Mouse (Mus musculus) forebrain, embryonic 16.5 days (tissue): Measurements from ENCODE around the gene Dpep1. TPM values are rescaled to one million over a fixed set of nuclear protein-coding genes. Genes with fewer than 3 reads are reported as not detected.
A peak's percentile ranks its signal among the peaks of the same experiment; 100 is the strongest.

ENCODE experiments used
- ATAC-seq: fragments of 200-750 bp; cut with Nextera tagmentation; 2 replicates; pipeline ENCODE4 v1.8.0; 2017; ENCODE audit warnings: mild to moderate bottlenecking, moderate library complexity
- H3K27ac ChIP-seq: fragments of 300-500 bp; sonication (generic); 2 replicates; pipeline ENCODE4 v1.5.1; 2014; ENCODE audit warnings: low read length, control low read depth
- H3K27me3 ChIP-seq: fragments of 300-500 bp; sonication (generic); replicated peaks from 2 replicates; pipeline ENCODE4 v1.6.1; 2014; ENCODE audit warnings: low read length; ENCODE audit not compliant: control insufficient read depth, insufficient read depth
- H3K36me3 ChIP-seq: fragments of 300-500 bp; sonication (generic); 2 replicates; pipeline ENCODE4 v1.6.1; 2014; ENCODE audit not compliant: control insufficient read depth, insufficient read depth
- H3K4me1 ChIP-seq: fragments of 300-500 bp; sonication (generic); replicated peaks from 2 replicates; pipeline ENCODE4 v1.6.1; 2014; ENCODE audit warnings: low read length; ENCODE audit not compliant: control insufficient read depth, insufficient read depth
- H3K4me2 ChIP-seq: fragments of 300-500 bp; sonication (generic); 2 replicates; pipeline ENCODE4 v1.6.1; 2014; ENCODE audit warnings: mild to moderate bottlenecking, low read length, control low read depth
- H3K4me3 ChIP-seq: fragments of 300-500 bp; sonication (generic); replicated peaks from 2 replicates; pipeline ENCODE4 v1.5.1; 2014; ENCODE audit warnings: mild to moderate bottlenecking, low read length, control low read depth
- H3K9ac ChIP-seq: fragments of 300-500 bp; sonication (generic); replicated peaks from 2 replicates; pipeline ENCODE4 v1.6.1; 2014; ENCODE audit warnings: low read depth, low read length, control low read depth
- H3K9me3 ChIP-seq: fragments of 300-500 bp; sonication (generic); 2 replicates; pipeline ENCODE4 v1.6.1; 2016; ENCODE audit warnings: low read length; ENCODE audit not compliant: control insufficient read depth
- WGBS: fragments of 180-500 bp; shearing (Covaris S2); extraction: QIAGEN DNeasy Blood & Tissue Kit; methylation state at CpG from one replicate; pipeline ENCODE4 v1.1.7; 2014; 5-methylcytosine and 5-hydroxymethylcytosine counted together
- polyA plus RNA-seq: library from polyadenylated mRNA; unstranded; fragments of >200 nt; fragmentation: Nextera tagmentation; extraction: Ambion mirVana; gene quantifications from 2 replicates; pipeline ENCODE4 v1.2.1, GENCODE M21; 2015

The Dpep1 gene
- polyA plus RNA-seq: 0.14 and 0.18 TPM in 2 replicates

DNA sequence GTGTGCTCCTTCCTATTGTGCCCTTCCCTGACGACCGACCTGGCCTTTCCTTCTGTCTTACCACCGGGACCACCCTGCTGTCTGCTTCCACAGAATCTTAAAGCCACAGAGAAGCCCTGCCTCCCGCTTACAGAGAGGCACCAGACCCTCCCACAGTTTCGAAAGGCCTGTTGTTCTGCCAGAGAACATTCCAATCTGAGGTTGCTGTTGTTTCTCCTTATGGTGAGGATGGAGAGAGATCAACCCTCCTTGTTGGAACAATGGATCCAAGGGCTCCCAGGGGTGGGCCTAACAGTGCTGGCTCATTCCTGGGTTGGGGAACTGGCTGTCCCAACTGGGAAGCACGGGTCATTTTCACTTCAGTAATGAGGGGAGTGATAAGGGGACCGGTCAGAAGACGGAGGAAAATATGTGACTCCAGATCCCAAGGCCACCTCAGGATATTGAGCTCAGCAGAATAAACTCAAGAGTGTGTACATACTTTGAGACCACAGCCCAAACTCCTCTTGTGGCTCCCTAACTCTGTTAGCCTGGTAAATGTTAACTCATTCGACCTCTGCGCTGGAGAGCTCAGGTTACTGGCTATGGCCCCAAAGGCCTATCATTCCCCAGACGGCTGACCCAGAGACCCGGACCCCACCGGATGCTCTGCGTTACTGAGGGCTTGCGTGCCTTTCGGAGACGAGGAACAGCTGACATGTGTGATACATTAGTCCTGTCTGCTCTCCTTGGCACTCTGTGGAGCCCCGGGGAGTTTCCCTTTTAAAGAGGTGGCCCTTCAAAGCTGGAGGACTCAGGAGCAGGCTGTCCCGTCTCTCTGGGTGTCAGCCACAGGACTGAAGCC, at the start of gene Dpep1:
TSS of gene Dpep1 (plus strand) at position 677 of the 844 bp plus-strand sequence.
- Histone ChIP-seq H3K27ac (no peak within 1 kb of the TSS), H3K4me1 (no peaks in the 10 kb centered on the region), H3K9me3 (no peaks in the 10 kb centered on the region), H3K36me3 (no peaks in the 10 kb centered on the region), H3K27me3 (no peaks in the 10 kb centered on the region), H3K4me2 (no peak within 1 kb of the TSS), H3K4me3 (no peak within 1 kb of the TSS), H3K9ac (no peak within 1 kb of the TSS)
- ATAC-seq: no peak
- 60% methylated on average over 19 of the region's 19 CpGs for WGBS

DNA sequence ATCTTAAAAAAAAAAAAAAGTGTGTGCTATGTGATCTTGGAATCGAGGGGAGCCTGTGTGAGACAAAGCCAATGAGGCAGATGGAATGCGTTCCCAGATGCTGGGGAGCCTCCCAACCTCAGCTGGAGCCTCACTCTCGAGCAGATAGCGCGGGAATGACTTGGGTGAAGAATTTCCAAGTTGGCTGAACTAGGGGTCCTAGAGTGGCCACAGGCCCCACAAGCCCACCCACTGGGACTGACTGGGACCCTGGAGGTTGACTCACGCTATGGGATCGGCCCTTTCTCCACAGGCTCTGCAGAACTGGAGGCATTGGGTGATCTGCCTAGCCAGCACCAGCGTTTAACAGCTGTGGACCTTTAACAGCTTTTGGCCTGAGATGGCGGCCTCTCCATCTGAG, 49.8 kb upstream of the Dpep1 start:
- no peak for ATAC-seq
- WGBS: 82% methylated on average over 9 of the region's 9 CpGs
- H3K27ac ChIP-seq: no peak overlapping the region

DNA sequence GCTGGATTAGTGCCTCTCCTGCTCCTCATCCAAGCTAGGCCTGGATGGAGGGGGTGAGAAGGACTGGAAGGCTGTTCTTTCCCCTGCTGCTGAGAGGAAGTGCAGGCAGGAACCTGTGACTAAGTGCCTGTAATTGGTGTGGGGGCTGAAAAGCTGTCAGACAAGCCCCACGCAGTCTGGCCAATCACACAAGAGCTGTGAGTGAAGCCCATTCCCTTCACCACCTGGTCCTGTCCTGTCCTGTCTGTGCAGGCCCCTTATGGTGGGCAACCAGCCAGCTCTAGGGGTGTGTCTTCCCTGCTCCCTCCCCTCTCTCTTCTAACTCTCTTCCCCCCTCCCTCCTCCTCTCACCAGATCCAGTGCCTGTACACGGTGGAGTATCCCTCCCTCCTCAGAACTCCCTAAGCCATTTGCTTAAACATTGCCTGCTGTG, 48.4 kb upstream of the Dpep1 start:
- WGBS: 4% methylated on average over 2 of the region's 2 CpGs
- H3K27me3 ChIP-seq: no peaks in the 10 kb centered on the region
- peak; percentile 83 for ATAC-seq
- no peak overlapping the region for H3K4me3 ChIP-seq
- H3K9me3 ChIP-seq: no peaks in the 10 kb centered on the region; the same call in 1 of the 2 replicates
- H3K27ac ChIP-seq: peak overlapping the region; percentile 68
- peak overlapping the region; percentile 35 for H3K9ac ChIP-seq
- peaks cover 33% of the 10 kb centered on the region for H3K4me1 ChIP-seq
- H3K36me3 ChIP-seq: no peaks in the 10 kb centered on the region
- no peak overlapping the region for H3K4me2 ChIP-seq

More for the DNA sequence above, 49.8 kb upstream of the Dpep1 start:
- H3K4me2 ChIP-seq: no peak overlapping the region
- no peaks in the 10 kb centered on the region for H3K36me3 ChIP-seq
- no peak overlapping the region for H3K9ac ChIP-seq
- H3K4me3 ChIP-seq: no peak overlapping the region
- no peaks in the 10 kb centered on the region for H3K27me3 ChIP-seq
- H3K4me1 ChIP-seq: peaks cover 26% of the 10 kb centered on the region
- H3K9me3 ChIP-seq: no peaks in the 10 kb centered on the region; the same call in 1 of the 2 replicates

DNA sequence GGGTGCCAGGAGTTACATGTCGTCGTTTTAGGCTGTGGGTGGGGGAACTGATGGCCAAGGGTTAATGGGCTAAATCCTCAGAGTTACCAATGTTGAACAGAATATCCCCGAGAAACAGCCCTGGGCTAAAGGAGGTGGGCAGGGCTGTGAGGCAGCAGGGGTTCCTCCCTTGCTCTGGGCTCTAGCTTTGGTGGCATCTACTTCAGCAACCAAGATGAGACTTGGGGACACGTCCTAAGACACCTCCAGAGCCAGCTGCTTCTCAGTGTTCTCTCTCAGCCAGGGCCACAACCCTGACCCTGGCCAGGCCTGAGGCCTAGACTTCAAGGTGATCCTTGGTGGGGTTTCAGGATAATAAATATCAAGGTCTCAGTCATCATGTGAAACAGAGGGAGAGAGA, 47.3 kb upstream of the Dpep1 start:
- Histone ChIP-seq H3K36me3 (no peaks in the 10 kb centered on the region), H3K4me2 (no peak overlapping the region), H3K9me3 (no peaks in the 10 kb centered on the region), H3K4me1 (peaks cover 33% of the 10 kb centered on the region), H3K4me3 (no peak overlapping the region), H3K27me3 (no peaks in the 10 kb centered on the region), H3K9ac (no peak overlapping the region), H3K27ac (no peak overlapping the region)
- no peak for ATAC-seq
- WGBS: 59% methylated on average over 4 of the region's 4 CpGs

DNA sequence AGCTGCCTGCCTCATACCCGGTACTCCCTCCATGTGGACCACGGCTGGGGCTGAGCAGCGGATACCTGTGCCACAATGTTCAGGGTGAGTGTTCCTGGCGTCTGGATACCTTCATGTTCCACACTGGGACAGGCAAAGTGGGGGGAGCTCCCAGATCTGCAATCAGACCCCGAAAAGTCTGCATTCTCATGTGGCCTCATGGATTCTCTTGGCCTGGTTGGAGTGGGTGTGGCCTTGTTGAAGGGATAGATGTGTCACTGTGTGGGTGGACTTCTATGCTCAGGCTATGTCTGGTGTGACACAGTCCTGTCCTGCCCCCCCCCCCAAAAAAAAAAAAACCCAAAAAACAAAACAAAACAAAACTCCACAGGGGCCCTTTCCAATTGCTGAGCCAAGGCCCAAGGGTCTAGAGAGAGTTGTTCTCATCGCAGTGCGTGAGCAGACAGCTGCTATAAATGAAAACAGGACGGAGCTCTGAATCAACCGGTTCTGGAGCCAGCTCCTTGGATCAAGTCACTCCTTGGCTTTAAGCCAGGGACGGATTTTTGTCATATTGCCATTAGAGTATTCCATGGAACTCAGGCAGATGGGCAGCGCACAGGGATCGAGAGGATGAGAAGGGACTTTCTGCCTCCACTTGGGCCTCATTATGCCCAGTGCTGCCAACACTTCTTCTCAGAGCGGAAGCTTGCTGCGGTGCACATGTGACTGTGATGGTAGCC, 44.1 kb upstream of the Dpep1 start:
- H3K4me1 ChIP-seq: peaks cover 18% of the 10 kb centered on the region
- H3K4me3 ChIP-seq: no peak overlapping the region
- no peaks in the 10 kb centered on the region for H3K27me3 ChIP-seq
- ATAC-seq: peak; percentile 51
- no peaks in the 10 kb centered on the region for H3K9me3 ChIP-seq
- WGBS: 55% methylated on average over 14 of the region's 14 CpGs
- H3K36me3 ChIP-seq: no peaks in the 10 kb centered on the region
- H3K9ac ChIP-seq: no peak overlapping the region
- H3K27ac ChIP-seq: peak overlapping the region; percentile 33; the same call in 1 of the 2 replicates
- H3K4me2 ChIP-seq: no peak overlapping the region

DNA sequence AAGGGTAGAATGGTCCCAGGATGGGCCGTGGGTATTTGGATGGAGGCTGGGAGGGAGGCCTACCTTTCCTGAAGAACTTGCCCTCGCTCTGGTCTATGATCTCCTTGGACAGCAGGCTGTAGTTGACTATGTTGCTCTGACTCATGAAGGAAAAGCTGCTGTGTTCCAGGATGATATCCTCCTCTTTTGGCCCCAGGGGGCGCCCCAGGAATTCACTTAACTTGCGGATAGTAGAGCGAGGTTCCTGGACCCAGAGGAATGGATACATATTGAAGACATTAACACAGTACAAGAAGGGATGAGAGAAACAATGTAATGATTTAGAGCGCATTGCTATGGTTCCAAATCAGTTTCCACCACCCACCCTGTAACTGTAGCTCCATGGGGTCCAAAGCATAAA, 40.8 kb upstream of the Dpep1 start:
- WGBS: 56% methylated on average over 6 of the region's 6 CpGs
- no peak overlapping the region for H3K9ac ChIP-seq
- ATAC-seq: no peak
- H3K9me3 ChIP-seq: no peaks in the 10 kb centered on the region
- peaks cover 9% of the 10 kb centered on the region for H3K4me1 ChIP-seq
- no peak overlapping the region for H3K4me3 ChIP-seq
- H3K27me3 ChIP-seq: no peaks in the 10 kb centered on the region
- H3K36me3 ChIP-seq: no peaks in the 10 kb centered on the region
- H3K27ac ChIP-seq: no peak overlapping the region
- no peak overlapping the region for H3K4me2 ChIP-seq

DNA sequence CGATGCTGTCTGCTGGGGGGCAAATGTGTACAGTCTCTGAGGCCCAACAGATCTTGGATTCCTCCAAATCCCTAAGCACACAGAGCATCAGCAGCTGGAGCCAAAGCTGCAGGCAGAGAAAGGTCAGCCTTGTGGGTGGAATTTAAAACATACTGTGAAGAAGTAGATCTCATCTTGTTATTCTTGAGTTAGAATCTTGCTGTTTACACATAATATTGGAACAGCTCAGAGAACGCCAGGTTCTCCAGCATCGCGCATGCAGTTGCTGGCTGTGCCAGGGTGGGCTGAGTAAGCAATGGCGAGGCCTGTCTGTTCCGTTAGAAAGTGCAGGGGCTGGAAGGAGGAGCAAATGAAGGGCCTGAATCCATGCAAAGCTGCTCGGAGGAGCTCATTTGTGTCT, 39.7 kb upstream of the Dpep1 start:
- H3K9me3 ChIP-seq: no peaks in the 10 kb centered on the region
- H3K4me1 ChIP-seq: peaks cover 9% of the 10 kb centered on the region
- H3K4me3 ChIP-seq: no peak overlapping the region
- H3K27ac ChIP-seq: no peak overlapping the region
- H3K4me2 ChIP-seq: no peak overlapping the region
- H3K9ac ChIP-seq: no peak overlapping the region
- no peak for ATAC-seq
- no peaks in the 10 kb centered on the region for H3K27me3 ChIP-seq
- WGBS: 58% methylated on average over 7 of the region's 7 CpGs
- no peaks in the 10 kb centered on the region for H3K36me3 ChIP-seq

DNA sequence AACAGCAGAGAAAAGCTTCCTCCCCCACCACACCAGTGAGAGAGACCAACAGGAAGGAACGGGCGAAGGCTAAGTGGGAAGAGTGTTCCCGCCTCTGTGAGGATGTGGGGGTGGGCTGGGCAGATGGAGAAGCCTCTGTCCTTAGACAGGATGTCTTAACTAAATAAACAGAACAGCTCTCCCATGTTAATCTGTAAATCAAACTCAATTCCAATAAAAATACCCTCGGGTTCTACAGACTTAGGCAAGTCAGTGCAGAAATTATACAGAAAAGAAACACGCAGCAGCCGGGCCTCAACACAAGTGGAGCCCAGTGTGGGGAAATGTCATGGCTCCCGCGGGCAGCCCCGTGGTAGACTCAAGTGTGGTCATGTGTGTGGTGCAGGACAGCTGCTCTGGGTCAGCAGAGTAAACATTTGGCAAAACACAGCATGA, 35.3 kb upstream of the Dpep1 start:
- no peak overlapping the region for H3K4me3 ChIP-seq
- no peak overlapping the region for H3K27ac ChIP-seq
- no peak overlapping the region for H3K9ac ChIP-seq
- H3K4me2 ChIP-seq: no peak overlapping the region
- 65% methylated on average over 9 of the region's 9 CpGs for WGBS
- H3K36me3 ChIP-seq: no peaks in the 10 kb centered on the region
- 0 out of 2 replicates have a peak, but pooled peaks cover 2% of the 10 kb centered on the region for H3K4me1 ChIP-seq
- no peaks in the 10 kb centered on the region for H3K9me3 ChIP-seq
- no peaks in the 10 kb centered on the region for H3K27me3 ChIP-seq
- no peak for ATAC-seq

DNA sequence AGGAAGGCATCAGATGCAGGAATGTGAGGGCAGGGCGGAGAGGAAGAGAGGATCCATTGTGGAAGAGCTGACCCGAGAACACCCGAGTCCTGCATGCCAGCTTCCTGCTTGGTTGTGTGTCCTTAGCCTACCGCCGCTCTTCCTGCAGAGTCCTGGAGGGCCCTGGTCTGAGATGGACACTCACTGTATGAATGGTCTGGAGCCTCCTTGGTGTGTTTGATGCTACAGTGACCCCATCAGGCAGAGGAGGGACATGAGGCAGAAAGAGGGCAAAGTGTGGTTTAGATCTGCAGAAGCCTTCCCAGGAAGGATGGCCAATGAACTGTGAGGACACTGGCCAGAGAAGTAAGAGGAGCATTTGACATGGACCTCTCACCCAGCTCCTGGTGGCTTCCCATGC, 30.9 kb upstream of the Dpep1 start:
- no peak overlapping the region for H3K4me3 ChIP-seq
- no peaks in the 10 kb centered on the region for H3K27me3 ChIP-seq
- H3K9ac ChIP-seq: no peak overlapping the region
- H3K36me3 ChIP-seq: no peaks in the 10 kb centered on the region
- H3K4me1 ChIP-seq: no peaks in the 10 kb centered on the region
- no peak for ATAC-seq
- no peak overlapping the region for H3K27ac ChIP-seq
- no peaks in the 10 kb centered on the region for H3K9me3 ChIP-seq
- WGBS: 79% methylated on average over 5 of the region's 5 CpGs
- no peak overlapping the region for H3K4me2 ChIP-seq
